Mouse (Mus musculus) liver, embryonic 14.5 days (tissue): Measurements from ENCODE around the gene Aasdh.

Experiments used
- CTCF ChIP-seq: IDR thresholded peaks from 2 replicates; pipeline ENCODE4 v1.5.1; 2016; ENCODE audit warnings: antibody characterized with exemption, low read depth, control low read depth
- EP300 ChIP-seq: IDR thresholded peaks from 2 replicates; pipeline ENCODE4 v1.6.1; 2016; ENCODE audit warnings: antibody characterized with exemption, low read depth

DNA sequence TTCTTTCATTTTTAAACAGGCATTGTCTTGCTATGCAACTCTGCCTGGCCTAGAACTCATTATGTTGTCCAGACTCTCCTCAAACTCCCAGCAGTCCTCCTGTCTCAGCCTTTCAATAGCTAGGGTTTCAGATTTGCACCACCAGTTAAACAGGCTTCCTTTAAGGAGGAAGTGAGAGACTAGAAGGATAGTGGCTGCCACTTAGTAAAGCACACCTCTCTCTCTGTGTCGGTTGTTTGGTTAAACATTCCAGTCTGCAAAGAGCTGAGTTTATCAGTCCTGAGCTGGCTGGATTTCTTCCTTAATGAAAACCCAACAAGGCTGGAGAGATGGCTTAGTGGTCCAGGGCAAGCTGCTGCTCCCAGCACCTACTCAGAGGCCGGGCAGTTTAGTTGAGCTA is 12.7 kb downstream of the Aasdh start:
- TF ChIP-seq CTCF: no peak
- TF ChIP-seq EP300: no peak
